Mouse (Mus musculus): ENCODE results near the gene Fbxo3. TPM values are rescaled to one million over a fixed set of nuclear protein-coding genes. Genes with fewer than 3 reads are reported as not detected.
"Not testable (repeated sequence)": the region's sequence is repeated elsewhere in the genome, so short reads cannot be mapped to it uniquely, and the experiment has no call there.

Fbxo3 gene
- polyA plus RNA-seq, 1 experiment from 2014 or later: 54.8 TPM

DNA sequence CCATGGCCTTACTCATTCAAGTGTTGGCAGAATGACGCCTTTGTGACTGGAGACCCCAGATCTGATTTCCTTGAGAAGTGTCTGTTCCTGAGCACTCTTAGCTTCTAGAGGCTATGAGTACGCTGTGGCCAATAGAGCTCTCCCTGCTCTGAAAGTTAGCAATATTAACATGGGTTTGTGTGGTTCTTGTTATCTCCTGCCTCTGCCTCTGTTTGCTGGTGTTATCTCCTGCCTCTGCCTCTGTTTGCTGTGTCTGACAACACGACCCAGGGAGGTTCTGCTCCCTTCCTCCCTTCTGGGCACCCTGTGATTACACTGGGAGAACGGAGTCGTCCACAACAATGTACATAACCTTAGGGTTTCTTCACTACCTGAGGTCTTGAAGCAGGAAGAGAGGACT lies 50.8 kb downstream of the Fbxo3 start:
- not testable (repeated sequence) for H3K27ac ChIP-seq (ENCODE audit: low read length); H3K9ac ChIP-seq (ENCODE audit: low read depth, low read length); H3K4me2 ChIP-seq (ENCODE audit: low read depth, low read length); H3K36me3 ChIP-seq (ENCODE audit: control insufficient read depth, insufficient read depth, low read length); H3K9me3 ChIP-seq (ENCODE audit: control insufficient read depth, low read length); H3K4me3 ChIP-seq (ENCODE audit: low read length); H3K27me3 ChIP-seq (replicated peaks; ENCODE audit: control insufficient read depth, insufficient read depth, low read length); H3K4me1 ChIP-seq (ENCODE audit: control insufficient read depth, insufficient read depth, low read length)
- peak; percentile 64 for ATAC-seq
- 51% methylated on average over 5 of the region's 5 CpGs for WGBS

GRCm38 (mm10) chr2:104081436-104082050 lies 54.0 kb downstream of the Fbxo3 start:
- H3K4me1 ChIP-seq (ENCODE audit: control insufficient read depth, insufficient read depth, low read length); H3K36me3 ChIP-seq (ENCODE audit: control insufficient read depth, insufficient read depth, low read length); H3K9me3 ChIP-seq (ENCODE audit: control insufficient read depth, low read length); H3K4me3 ChIP-seq (ENCODE audit: low read length); H3K27ac ChIP-seq (ENCODE audit: low read length); H3K9ac ChIP-seq (ENCODE audit: low read depth, low read length); H3K4me2 ChIP-seq (ENCODE audit: low read depth, low read length); H3K27me3 ChIP-seq (replicated peaks; ENCODE audit: control insufficient read depth, insufficient read depth, low read length): not testable (repeated sequence)
- WGBS: no CpG with 5 or more reads among the region's 1 CpGs
- ATAC-seq: peak; percentile 82

- H3K9me3 ChIP-seq (ENCODE audit: control insufficient read depth, low read length): no peaks in the 10 kb centered on the region
- ATAC-seq: no peak
Measured at GRCm38 (mm10) chr2:104082474-104082873, 55.0 kb downstream of the Fbxo3 start.

DNA sequence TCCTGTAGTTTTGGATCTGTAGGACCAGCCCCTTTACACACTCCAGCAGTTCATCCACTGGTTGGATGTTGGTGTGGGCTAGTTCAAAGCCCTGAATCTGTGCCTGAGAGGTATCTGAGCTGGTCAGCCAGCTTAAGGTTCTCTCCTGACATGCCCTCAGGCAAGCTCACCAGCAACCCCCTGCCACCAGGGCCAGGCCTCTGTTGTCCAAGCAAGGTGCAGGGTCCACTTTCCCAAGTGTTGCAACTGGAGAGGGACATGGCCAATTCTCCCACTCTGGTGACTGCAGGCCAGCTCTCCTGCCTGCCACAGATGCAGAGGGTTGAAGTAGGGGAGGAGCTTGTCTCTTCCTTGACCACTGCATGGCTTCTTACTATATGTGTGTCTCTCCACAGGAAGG lies 56.5 kb downstream of the Fbxo3 start:
- 0 out of 2 replicates have a peak, but pooled peaks have one; percentile 7 for ATAC-seq
- H3K27ac ChIP-seq (ENCODE audit: low read length); H3K4me2 ChIP-seq (ENCODE audit: low read depth, low read length): not testable (repeated sequence)

More at GRCm38 (mm10) chr2:104082474-104082873, 55.0 kb downstream of the Fbxo3 start:
- H3K4me1 ChIP-seq (ENCODE audit: control insufficient read depth, insufficient read depth, low read length): no peaks in the 10 kb centered on the region
- H3K36me3 ChIP-seq (ENCODE audit: control insufficient read depth, insufficient read depth, low read length): no peaks in the 10 kb centered on the region
- no peaks in the 10 kb centered on the region for H3K27me3 ChIP-seq (replicated peaks; ENCODE audit: control insufficient read depth, insufficient read depth, low read length)
- no peak overlapping the region for H3K27ac ChIP-seq (ENCODE audit: low read length)
- no peak overlapping the region for H3K4me3 ChIP-seq (ENCODE audit: low read length)
- no peak overlapping the region for H3K4me2 ChIP-seq (ENCODE audit: low read depth, low read length)
- H3K9ac ChIP-seq (ENCODE audit: low read depth, low read length): no peak overlapping the region

DNA sequence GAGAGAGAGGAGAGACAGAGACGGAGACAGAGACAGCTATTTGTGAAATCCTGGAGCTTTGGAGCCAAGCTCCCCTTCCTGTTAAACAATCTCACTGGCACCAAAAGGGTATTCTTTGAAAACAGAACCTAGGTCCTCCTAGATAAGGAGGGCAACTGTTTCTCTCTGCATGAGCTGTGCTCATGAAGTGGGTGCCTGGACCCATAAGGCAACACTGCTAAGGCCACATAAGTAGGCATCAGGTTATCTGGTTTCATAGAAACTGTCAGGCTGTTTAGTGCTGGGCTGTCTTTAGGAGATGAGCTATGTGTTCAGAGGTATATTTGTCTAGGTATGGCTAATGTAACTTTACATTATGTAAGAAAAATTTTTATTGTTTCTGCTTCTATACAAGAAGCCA lies 60.0 kb downstream of the Fbxo3 start:
- not testable (repeated sequence) for H3K27ac ChIP-seq (ENCODE audit: low read length); H3K4me2 ChIP-seq (ENCODE audit: low read depth, low read length); H3K4me3 ChIP-seq (ENCODE audit: low read length); H3K27me3 ChIP-seq (replicated peaks; ENCODE audit: control insufficient read depth, insufficient read depth, low read length); H3K4me1 ChIP-seq (ENCODE audit: control insufficient read depth, insufficient read depth, low read length); ATAC-seq; H3K9me3 ChIP-seq (ENCODE audit: control insufficient read depth, low read length); H3K9ac ChIP-seq (ENCODE audit: low read depth, low read length); H3K36me3 ChIP-seq (ENCODE audit: control insufficient read depth, insufficient read depth, low read length)
- 81% methylated on average over 1 of the region's 1 CpGs for WGBS

More for the DNA sequence above, 56.5 kb downstream of the Fbxo3 start:
- H3K9me3 ChIP-seq (ENCODE audit: control insufficient read depth, low read length); H3K4me1 ChIP-seq (ENCODE audit: control insufficient read depth, insufficient read depth, low read length); H3K27me3 ChIP-seq (replicated peaks; ENCODE audit: control insufficient read depth, insufficient read depth, low read length); H3K9ac ChIP-seq (ENCODE audit: low read depth, low read length); H3K4me3 ChIP-seq (ENCODE audit: low read length); H3K36me3 ChIP-seq (ENCODE audit: control insufficient read depth, insufficient read depth, low read length): not testable (repeated sequence)

DNA sequence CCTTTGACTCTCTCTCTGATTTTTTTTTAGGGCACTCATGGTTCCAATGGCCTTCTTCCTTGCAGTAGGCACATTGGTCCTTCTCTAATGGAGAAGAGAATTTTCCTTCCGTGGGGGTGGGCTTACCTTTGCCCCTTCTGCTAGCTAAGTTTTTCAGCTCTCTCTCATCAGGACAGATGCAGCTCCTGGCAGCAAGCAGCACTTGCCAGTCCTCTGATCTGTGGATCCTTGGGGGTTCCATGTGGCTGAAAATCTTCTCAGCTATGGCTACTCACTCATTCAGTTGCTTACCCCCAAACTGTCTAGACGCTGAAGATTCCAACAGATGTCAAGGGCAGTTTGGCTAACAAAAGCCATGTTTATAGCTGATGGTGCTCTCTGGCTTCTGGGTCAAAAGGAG lies 65.8 kb downstream of the Fbxo3 start:
- no peaks in the 10 kb centered on the region for H3K36me3 ChIP-seq (ENCODE audit: control insufficient read depth, insufficient read depth, low read length)
- no peaks in the 10 kb centered on the region for H3K27me3 ChIP-seq (replicated peaks; ENCODE audit: control insufficient read depth, insufficient read depth, low read length)
- no peak overlapping the region for H3K4me2 ChIP-seq (ENCODE audit: low read depth, low read length)
- no peak overlapping the region for H3K4me3 ChIP-seq (ENCODE audit: low read length)
- H3K4me1 ChIP-seq (ENCODE audit: control insufficient read depth, insufficient read depth, low read length): no peaks in the 10 kb centered on the region
- no peak overlapping the region for H3K9ac ChIP-seq (ENCODE audit: low read depth, low read length)
- no peaks in the 10 kb centered on the region for H3K9me3 ChIP-seq (ENCODE audit: control insufficient read depth, low read length)
- no peak overlapping the region for H3K27ac ChIP-seq (ENCODE audit: low read length)
- no peak for ATAC-seq
- 65% methylated on average over 2 of the region's 2 CpGs for WGBS

DNA sequence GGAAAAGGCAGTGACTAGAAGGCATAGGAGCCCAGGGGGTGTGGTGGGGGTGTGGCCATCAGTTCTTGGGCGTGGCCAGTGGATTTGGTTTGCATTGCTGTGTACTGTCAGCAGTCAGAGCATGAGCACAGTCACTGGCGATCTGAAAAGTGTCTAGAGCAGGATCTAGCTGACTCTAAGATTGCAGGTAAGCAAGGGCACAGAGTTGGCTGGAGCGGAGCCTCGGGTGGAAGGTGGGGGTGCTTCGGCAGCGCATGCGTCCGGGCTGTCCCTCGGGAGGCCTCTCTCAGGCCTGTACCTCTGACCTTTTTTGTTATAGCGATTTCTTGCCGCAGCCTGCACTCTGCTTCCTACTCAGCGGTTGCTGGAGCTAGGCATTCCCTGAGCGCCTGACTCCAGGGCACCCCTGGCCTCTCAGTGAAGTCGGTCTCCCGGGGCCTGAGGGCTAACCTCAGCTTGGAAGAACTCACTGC lies 68.3 kb downstream of the Fbxo3 start, which contains the start of gene Cd59a:
TSS of gene Cd59a (plus strand) at position 61 of the 473 bp plus-strand sequence.
- peak; percentile 95 for ATAC-seq
- Histone ChIP-seq H3K27me3 (replicated peaks; ENCODE audit: control insufficient read depth, insufficient read depth, low read length) (no peaks in the 10 kb centered on the region), H3K4me1 (ENCODE audit: control insufficient read depth, insufficient read depth, low read length) (peaks cover 2% of the 10 kb centered on the region; the same call in 1 of the 2 replicates), H3K27ac (ENCODE audit: low read length) (peak within 1 kb of the TSS; percentile 89), H3K4me2 (ENCODE audit: low read depth, low read length) (peak within 1 kb of the TSS; percentile 67), H3K9ac (ENCODE audit: low read depth, low read length) (peak within 1 kb of the TSS; percentile 72), H3K9me3 (ENCODE audit: control insufficient read depth, low read length) (no peaks in the 10 kb centered on the region), H3K4me3 (ENCODE audit: low read length) (peak within 1 kb of the TSS; percentile 55), H3K36me3 (ENCODE audit: control insufficient read depth, insufficient read depth, low read length) (no peaks in the 10 kb centered on the region)
- 5% methylated on average over 15 of the region's 15 CpGs for WGBS

DNA sequence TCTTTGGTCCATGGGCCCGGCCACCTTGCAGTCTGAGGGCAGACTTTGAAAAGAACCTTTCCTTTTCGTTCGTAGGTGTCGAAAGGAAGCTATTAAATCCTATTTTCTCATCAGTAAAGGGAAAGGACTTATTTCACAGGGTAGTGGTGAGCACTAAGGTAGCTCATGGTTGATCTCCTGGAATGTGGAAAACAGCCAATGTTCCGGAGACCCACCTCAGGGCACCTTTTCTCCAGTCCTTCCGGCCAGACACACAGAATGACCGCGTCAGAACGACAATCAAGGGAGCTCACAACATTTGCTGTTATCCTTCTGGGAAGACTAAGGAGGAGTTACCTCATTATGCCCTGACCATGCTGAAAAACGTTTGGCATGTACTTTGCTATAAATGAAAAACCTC lies 68.7 kb downstream of the Fbxo3 start:
- Histone ChIP-seq H3K27me3 (replicated peaks; ENCODE audit: control insufficient read depth, insufficient read depth, low read length) (no peaks in the 10 kb centered on the region), H3K4me3 (ENCODE audit: low read length) (peak overlapping the region; percentile 55), H3K9me3 (ENCODE audit: control insufficient read depth, low read length) (no peaks in the 10 kb centered on the region), H3K27ac (ENCODE audit: low read length) (peak overlapping the region; percentile 89), H3K9ac (ENCODE audit: low read depth, low read length) (peak overlapping the region; percentile 72), H3K4me1 (ENCODE audit: control insufficient read depth, insufficient read depth, low read length) (peaks cover 2% of the 10 kb centered on the region; the same call in 1 of the 2 replicates), H3K4me2 (ENCODE audit: low read depth, low read length) (peak overlapping the region; percentile 67), H3K36me3 (ENCODE audit: control insufficient read depth, insufficient read depth, low read length) (no peaks in the 10 kb centered on the region)
- 40% methylated on average over 10 of the region's 10 CpGs for WGBS
- ATAC-seq: no peak

DNA sequence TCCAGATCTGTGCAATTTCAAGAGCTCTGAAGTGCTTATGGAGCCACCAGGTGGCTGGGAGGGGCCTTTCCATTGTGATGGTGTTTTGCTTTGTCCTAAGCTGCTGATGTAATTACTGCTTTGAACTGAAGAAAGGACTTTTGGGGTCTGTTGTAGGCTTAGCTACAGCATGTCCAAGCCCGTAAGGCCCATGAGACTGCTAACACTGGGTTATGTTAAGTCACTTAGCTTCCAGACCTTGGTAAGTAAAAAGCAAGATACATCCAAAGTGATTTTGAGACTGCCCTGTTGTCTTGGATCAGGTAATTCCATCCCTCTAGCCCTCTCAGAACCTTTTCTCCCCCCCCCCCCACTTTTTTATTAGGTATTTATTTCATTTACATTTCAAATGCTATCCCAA lies 69.3 kb downstream of the Fbxo3 start:
- not testable (repeated sequence) for H3K36me3 ChIP-seq (ENCODE audit: control insufficient read depth, insufficient read depth, low read length); H3K4me3 ChIP-seq (ENCODE audit: low read length); H3K4me2 ChIP-seq (ENCODE audit: low read depth, low read length); H3K9me3 ChIP-seq (ENCODE audit: control insufficient read depth, low read length); H3K4me1 ChIP-seq (ENCODE audit: control insufficient read depth, insufficient read depth, low read length); H3K27ac ChIP-seq (ENCODE audit: low read length); ATAC-seq; H3K9ac ChIP-seq (ENCODE audit: low read depth, low read length); H3K27me3 ChIP-seq (replicated peaks; ENCODE audit: control insufficient read depth, insufficient read depth, low read length)
- 92% methylated on average over 1 of the region's 1 CpGs for WGBS

DNA sequence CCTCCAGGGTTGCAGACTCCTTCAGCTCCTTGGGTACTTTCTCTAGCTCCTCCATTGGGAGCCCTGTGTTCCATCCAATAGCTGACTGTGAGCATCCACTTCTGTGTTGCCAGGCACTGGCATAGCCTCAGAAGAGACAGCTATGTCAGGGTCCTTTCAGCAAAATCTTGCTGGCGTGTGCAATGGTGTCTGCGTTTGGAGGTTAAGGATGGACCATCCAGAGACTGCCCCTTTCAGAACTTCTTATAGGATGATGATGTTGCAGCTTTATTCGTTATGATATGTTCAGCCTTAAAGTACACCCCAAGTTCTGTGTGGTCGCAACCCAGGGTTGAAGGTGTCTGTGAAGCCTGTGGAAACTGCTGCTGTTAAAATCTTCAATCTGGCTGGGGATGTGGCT lies 69.9 kb downstream of the Fbxo3 start:
- not testable (repeated sequence) for H3K27me3 ChIP-seq (replicated peaks; ENCODE audit: control insufficient read depth, insufficient read depth, low read length); H3K27ac ChIP-seq (ENCODE audit: low read length); H3K4me3 ChIP-seq (ENCODE audit: low read length); H3K4me1 ChIP-seq (ENCODE audit: control insufficient read depth, insufficient read depth, low read length); H3K4me2 ChIP-seq (ENCODE audit: low read depth, low read length); H3K36me3 ChIP-seq (ENCODE audit: control insufficient read depth, insufficient read depth, low read length); H3K9ac ChIP-seq (ENCODE audit: low read depth, low read length); ATAC-seq; H3K9me3 ChIP-seq (ENCODE audit: control insufficient read depth, low read length)
- 94% methylated on average over 4 of the region's 4 CpGs for WGBS
